Mouse (Mus musculus): ENCODE data around the gene Krtap4-6. TPM values are rescaled to one million over a fixed set of nuclear protein-coding genes. Genes with fewer than 3 reads are reported as not detected.

Gene Krtap4-6
- polyA plus RNA-seq, 1 experiment, result not detected

GRCm38 (mm10) chr11:99620335-99620734 is 45.4 kb downstream of the Krtap4-6 start, which contains the start of gene Gm11562:
Gene Gm11562 (minus strand): TSS chr11:99620435.
- TF ChIP-seq CTCF (IDR thresholded peaks at IDR 0.05; ENCODE audit: control insufficient read depth, insufficient read depth, low read length), result no peak
- H3K27ac ChIP-seq (ENCODE audit: control insufficient read depth, insufficient read depth, low read depth, low read length, poor library complexity), result no peak within 1 kb of the TSS
- no peak within 1 kb of the TSS for H3K4me3 ChIP-seq (replicated peaks; ENCODE audit: control insufficient read depth, low read depth, low read length)
- WGBS, result 69% methylated on average over 2 of the region's 2 CpGs
- H3K4me1 ChIP-seq (ENCODE audit: control insufficient read depth, insufficient read depth, low read length), result no peaks in the 10 kb centered on the region

Other genes starting within 250 kb of the Krtap4-6 start
- gene Krt12, start 243.7 kb downstream of the Krtap4-6 start, polyA plus RNA-seq (2011; ENCODE audit: insufficient read depth, insufficient read length, low replicate concordance, missing spikeins), result not detected in 2 replicates
- gene Krt20, start 227.8 kb downstream of the Krtap4-6 start, polyA plus RNA-seq (2011; ENCODE audit: insufficient read depth, insufficient read length, low replicate concordance, missing spikeins), result not detected in 2 replicates
- not detected in 2 replicates for gene Krt23, start 172.8 kb downstream of the Krtap4-6 start, polyA plus RNA-seq (2011; ENCODE audit: insufficient read depth, insufficient read length, low replicate concordance, missing spikeins)
- gene Krt39, start 144.6 kb downstream of the Krtap4-6 start, polyA plus RNA-seq (2011; ENCODE audit: insufficient read depth, insufficient read length, low replicate concordance, missing spikeins), result not detected in 2 replicates
- gene Krt40, start 122.8 kb downstream of the Krtap4-6 start, polyA plus RNA-seq (2011; ENCODE audit: insufficient read depth, insufficient read length, low replicate concordance, missing spikeins), result not detected in 2 replicates
- not detected in 2 replicates for gene Krtap3-3, start 115.1 kb downstream of the Krtap4-6 start, polyA plus RNA-seq (2011; ENCODE audit: insufficient read depth, insufficient read length, low replicate concordance, missing spikeins)
- gene Krtap3-2, start 109.1 kb downstream of the Krtap4-6 start, polyA plus RNA-seq (2011; ENCODE audit: insufficient read depth, insufficient read length, low replicate concordance, missing spikeins), result not detected in 2 replicates
- not detected in 2 replicates for gene Gm11939, start 106.5 kb downstream of the Krtap4-6 start, polyA plus RNA-seq (2011; ENCODE audit: insufficient read depth, insufficient read length, low replicate concordance, missing spikeins)
- not detected in 2 replicates for gene Krtap3-1, start 99.3 kb downstream of the Krtap4-6 start, polyA plus RNA-seq (2011; ENCODE audit: insufficient read depth, insufficient read length, low replicate concordance, missing spikeins)
- 1.5 TPM in 1 of 2 replicates, not detected in the other for gene Krtap1-5, start 84.9 kb downstream of the Krtap4-6 start, polyA plus RNA-seq (2011; ENCODE audit: insufficient read depth, insufficient read length, low replicate concordance, missing spikeins)
- not detected in 2 replicates for gene Krtap1-4, start 82.3 kb downstream of the Krtap4-6 start, polyA plus RNA-seq (2011; ENCODE audit: insufficient read depth, insufficient read length, low replicate concordance, missing spikeins)
- not detected in 2 replicates for gene Krtap1-3, start 74.6 kb downstream of the Krtap4-6 start, polyA plus RNA-seq (2011; ENCODE audit: insufficient read depth, insufficient read length, low replicate concordance, missing spikeins)
- gene Krtap9-3, start 67.9 kb downstream of the Krtap4-6 start, polyA plus RNA-seq (2011; ENCODE audit: insufficient read depth, insufficient read length, low replicate concordance, missing spikeins), result not detected in 2 replicates
- gene Gm11938, start 62.7 kb downstream of the Krtap4-6 start, polyA plus RNA-seq (2011; ENCODE audit: insufficient read depth, insufficient read length, low replicate concordance, missing spikeins), result not detected in 2 replicates
- not detected in 2 replicates for gene Gm11937, start 55.8 kb downstream of the Krtap4-6 start, polyA plus RNA-seq (2011; ENCODE audit: insufficient read depth, insufficient read length, low replicate concordance, missing spikeins)
- not detected in 2 replicates for gene Krtap2-4, start 51.1 kb downstream of the Krtap4-6 start, polyA plus RNA-seq (2011; ENCODE audit: insufficient read depth, insufficient read length, low replicate concordance, missing spikeins)
- gene Gm11562, start 45.5 kb downstream of the Krtap4-6 start, polyA plus RNA-seq (2011; ENCODE audit: insufficient read depth, insufficient read length, low replicate concordance, missing spikeins), result not detected in 2 replicates
- gene Krtap4-1, start 37.7 kb downstream of the Krtap4-6 start, polyA plus RNA-seq (2011; ENCODE audit: insufficient read depth, insufficient read length, low replicate concordance, missing spikeins), result not detected in 2 replicates
- gene Krtap4-2, start 30.9 kb downstream of the Krtap4-6 start, polyA plus RNA-seq (2011; ENCODE audit: insufficient read depth, insufficient read length, low replicate concordance, missing spikeins), result not detected in 2 replicates
- not detected in 2 replicates for gene Krtap4-7, start 21.9 kb downstream of the Krtap4-6 start, polyA plus RNA-seq (2011; ENCODE audit: insufficient read depth, insufficient read length, low replicate concordance, missing spikeins)
- gene Gm11555, start 15.7 kb downstream of the Krtap4-6 start, polyA plus RNA-seq (2011; ENCODE audit: insufficient read depth, insufficient read length, low replicate concordance, missing spikeins), result not detected in 2 replicates
- not detected in 2 replicates for gene Gm11563, start 7.0 kb downstream of the Krtap4-6 start, polyA plus RNA-seq (2011; ENCODE audit: insufficient read depth, insufficient read length, low replicate concordance, missing spikeins)
- not detected in 2 replicates for gene Gm14190, start 24.8 kb upstream of the Krtap4-6 start, polyA plus RNA-seq (2011; ENCODE audit: insufficient read depth, insufficient read length, low replicate concordance, missing spikeins)
- gene Gm14180, start 68.3 kb upstream of the Krtap4-6 start, polyA plus RNA-seq (2011; ENCODE audit: insufficient read depth, insufficient read length, low replicate concordance, missing spikeins), result not detected in 2 replicates
- not detected in 2 replicates for gene Gm11595, start 107.0 kb upstream of the Krtap4-6 start, polyA plus RNA-seq (2011; ENCODE audit: insufficient read depth, insufficient read length, low replicate concordance, missing spikeins)
- gene Krtap4-8, start 114.7 kb upstream of the Krtap4-6 start, polyA plus RNA-seq (2011; ENCODE audit: insufficient read depth, insufficient read length, low replicate concordance, missing spikeins), result not detected in 2 replicates
- gene Krtap4-9, start 119.2 kb upstream of the Krtap4-6 start, polyA plus RNA-seq (2011; ENCODE audit: insufficient read depth, insufficient read length, low replicate concordance, missing spikeins), result not detected in 2 replicates
- gene Gm11596, start 127.5 kb upstream of the Krtap4-6 start, polyA plus RNA-seq (2011; ENCODE audit: insufficient read depth, insufficient read length, low replicate concordance, missing spikeins), result not detected in 2 replicates
- not detected in 2 replicates for gene Gm11569, start 133.0 kb upstream of the Krtap4-6 start, polyA plus RNA-seq (2011; ENCODE audit: insufficient read depth, insufficient read length, low replicate concordance, missing spikeins)
- gene Gm11554, start 138.5 kb upstream of the Krtap4-6 start, polyA plus RNA-seq (2011; ENCODE audit: insufficient read depth, insufficient read length, low replicate concordance, missing spikeins), result not detected in 2 replicates
- gene Krtap4-13, start 143.9 kb upstream of the Krtap4-6 start, polyA plus RNA-seq (2011; ENCODE audit: insufficient read depth, insufficient read length, low replicate concordance, missing spikeins), result not detected in 2 replicates
- not detected in 2 replicates for gene Gm11564, start 149.7 kb upstream of the Krtap4-6 start, polyA plus RNA-seq (2011; ENCODE audit: insufficient read depth, insufficient read length, low replicate concordance, missing spikeins)
- gene 2300003K06Rik, start 172.1 kb upstream of the Krtap4-6 start, polyA plus RNA-seq (2011; ENCODE audit: insufficient read depth, insufficient read length, low replicate concordance, missing spikeins), result not detected in 2 replicates
- not detected in 2 replicates for gene Krtap4-16, start 185.6 kb upstream of the Krtap4-6 start, polyA plus RNA-seq (2011; ENCODE audit: insufficient read depth, insufficient read length, low replicate concordance, missing spikeins)
- not detected in 2 replicates for gene Gm11568, start 192.0 kb upstream of the Krtap4-6 start, polyA plus RNA-seq (2011; ENCODE audit: insufficient read depth, insufficient read length, low replicate concordance, missing spikeins)
- not detected in 2 replicates for gene Gm11559, start 198.5 kb upstream of the Krtap4-6 start, polyA plus RNA-seq (2011; ENCODE audit: insufficient read depth, insufficient read length, low replicate concordance, missing spikeins)
- gene Krtap9-1, start 207.4 kb upstream of the Krtap4-6 start, polyA plus RNA-seq (2011; ENCODE audit: insufficient read depth, insufficient read length, low replicate concordance, missing spikeins), result not detected in 2 replicates
- not detected in 2 replicates for gene Gm11567, start 213.2 kb upstream of the Krtap4-6 start, polyA plus RNA-seq (2011; ENCODE audit: insufficient read depth, insufficient read length, low replicate concordance, missing spikeins)
- not detected in 2 replicates for gene Krtap31-1, start 242.0 kb upstream of the Krtap4-6 start, polyA plus RNA-seq (2011; ENCODE audit: insufficient read depth, insufficient read length, low replicate concordance, missing spikeins)
- not detected in 2 replicates for gene Gm11565, start 248.8 kb upstream of the Krtap4-6 start, polyA plus RNA-seq (2011; ENCODE audit: insufficient read depth, insufficient read length, low replicate concordance, missing spikeins)

All from bone marrow, adult 2 months (tissue).